Mouse (Mus musculus): ENCODE data around the gene Smc4. TPM values are rescaled to one million over a fixed set of nuclear protein-coding genes. Genes with fewer than 3 reads are reported as not detected.

Smc4 gene
- polyA plus RNA-seq, 1 experiment from 2014 or later: 107 TPM

DNA sequence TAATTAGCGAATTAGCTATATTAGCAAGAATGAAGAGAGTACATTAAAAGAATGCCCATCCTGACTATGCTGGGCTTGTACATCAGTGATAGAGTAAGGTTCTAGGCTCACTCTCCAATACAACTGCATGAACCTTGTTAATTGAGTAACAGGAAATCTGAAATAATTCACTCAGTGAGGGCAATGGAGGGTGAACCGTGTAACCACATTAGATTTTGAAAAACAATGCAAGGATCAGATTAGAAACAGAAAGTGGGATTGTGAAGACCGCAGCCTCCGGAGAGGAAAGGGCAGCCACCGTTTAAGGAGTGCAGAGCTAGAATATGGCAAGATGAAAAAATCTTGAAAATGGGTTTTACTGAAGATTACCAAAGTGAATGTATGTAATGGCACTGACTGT, 36.8 kb downstream of the Smc4 start:
- Histone ChIP-seq H3K4me2 (ENCODE audit: low read length) (peak overlapping the region; percentile 44), H3K4me3 (replicated peaks; ENCODE audit: low read depth, low read length) (0 out of 2 replicates have a peak overlapping the region, but pooled peaks have one; percentile 7), H3K27me3 (ENCODE audit: insufficient read depth, low read length) (no peaks in the 10 kb centered on the region), H3K27ac (no peak overlapping the region), H3K4me1 (replicated peaks; ENCODE audit: insufficient read depth, low read length) (no peaks in the 10 kb centered on the region), H3K9ac (ENCODE audit: low read depth, low read length) (no peak overlapping the region), H3K9me3 (replicated peaks; ENCODE audit: low read length) (no peaks in the 10 kb centered on the region), H3K36me3 (ENCODE audit: insufficient read depth, low read length) (no peaks in the 10 kb centered on the region)
- DNase-seq (ENCODE audit: low spot score) (no peak), ATAC-seq (replicated peaks; ENCODE audit: low FRiP score, low read depth) (no peak)
- TF ChIP-seq CTCF (IDR thresholded peaks at IDR 0.05; ENCODE audit: low read depth): no peak
- 37% methylated on average over 5 of the region's 5 CpGs for WGBS

DNA sequence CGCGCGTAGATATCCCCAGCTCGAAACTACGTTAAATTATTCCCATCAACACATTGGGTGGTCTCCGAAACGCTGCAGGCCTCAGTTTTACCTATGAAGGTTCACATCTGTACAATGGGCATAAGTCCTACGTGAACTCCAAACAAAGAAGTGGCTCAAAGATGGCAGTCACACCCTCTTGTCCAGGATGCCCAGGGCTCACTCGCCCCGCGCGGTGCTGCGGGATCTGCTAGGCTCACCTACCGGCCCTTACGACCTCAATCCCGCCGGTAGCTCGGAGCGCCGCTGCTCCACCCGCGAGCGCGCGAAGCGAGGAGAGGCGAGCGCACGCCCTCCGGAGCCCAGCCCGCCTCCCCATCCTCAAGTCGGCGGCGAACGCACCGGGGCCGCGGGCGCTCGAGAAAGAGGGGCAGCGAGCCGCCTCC, 39.6 kb downstream of the Smc4 start:
- H3K27me3 ChIP-seq (ENCODE audit: insufficient read depth, low read length): no peaks in the 10 kb centered on the region
- ATAC-seq (replicated peaks; ENCODE audit: low FRiP score, low read depth) (peak; percentile 48), DNase-seq (ENCODE audit: low spot score) (peak; percentile 51)
- H3K9ac ChIP-seq (ENCODE audit: low read depth, low read length): peak overlapping the region; percentile 91
- WGBS: under 1% methylated on average over 42 of the region's 42 CpGs
- no peaks in the 10 kb centered on the region for H3K4me1 ChIP-seq (replicated peaks; ENCODE audit: insufficient read depth, low read length)
- H3K4me3 ChIP-seq (replicated peaks; ENCODE audit: low read depth, low read length): peak overlapping the region; percentile 95
- TF ChIP-seq CTCF (IDR thresholded peaks at IDR 0.05; ENCODE audit: low read depth): no peak
- no peaks in the 10 kb centered on the region for H3K9me3 ChIP-seq (replicated peaks; ENCODE audit: low read length)
- H3K4me2 ChIP-seq (ENCODE audit: low read length): peak overlapping the region; percentile 93
- no peaks in the 10 kb centered on the region for H3K36me3 ChIP-seq (ENCODE audit: insufficient read depth, low read length)
- H3K27ac ChIP-seq: peak overlapping the region; percentile 93

DNA sequence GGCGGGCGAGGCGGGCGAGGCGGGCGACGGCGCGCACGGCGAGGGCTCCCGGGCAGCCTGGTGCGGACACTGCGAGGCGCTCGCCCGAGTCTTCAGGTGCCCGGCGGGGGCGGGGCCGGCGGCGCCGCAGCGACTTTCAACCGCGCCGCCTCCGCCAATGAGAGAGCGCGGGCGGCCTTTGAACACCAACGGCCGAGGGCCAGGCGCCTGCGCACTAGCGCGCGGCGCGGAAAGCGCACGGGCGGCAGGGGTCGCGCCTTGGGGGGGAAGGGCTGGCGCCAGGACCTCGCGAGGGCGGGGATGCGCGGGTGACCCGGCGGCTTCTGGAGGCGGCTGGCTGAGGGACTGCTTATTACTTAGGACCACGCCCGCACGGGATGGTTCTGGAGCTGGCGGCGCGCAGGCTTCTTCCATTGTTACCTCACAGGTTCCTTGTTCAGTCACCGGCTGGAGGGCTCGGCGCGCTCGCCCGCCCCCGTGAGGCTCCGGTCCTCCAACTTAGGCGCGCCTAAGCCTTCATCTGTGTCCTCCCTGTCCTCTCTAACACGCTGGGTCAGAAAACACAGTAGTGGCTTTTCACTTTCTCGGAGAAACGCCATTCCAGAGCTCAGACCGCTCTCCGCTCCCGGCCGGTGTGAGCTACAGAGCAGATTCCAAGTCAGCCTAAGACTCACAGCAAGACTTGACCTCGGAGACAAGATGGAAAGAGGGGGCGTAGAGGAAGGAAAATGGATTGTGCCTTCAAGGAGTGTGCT, 40.3 kb downstream of the Smc4 start, which contains the start of gene Trim59:
Gene Trim59 (minus strand): TSS at position 111 of the 755 bp plus-strand sequence.
- H3K4me2 ChIP-seq (ENCODE audit: low read length): peak within 1 kb of the TSS; percentile 93
- peak within 1 kb of the TSS; percentile 95 for H3K4me3 ChIP-seq (replicated peaks; ENCODE audit: low read depth, low read length)
- H3K36me3 ChIP-seq (ENCODE audit: insufficient read depth, low read length): no peaks in the 10 kb centered on the region
- peak; percentile 21; the same call in 1 of the 2 replicates for TF ChIP-seq CTCF (IDR thresholded peaks at IDR 0.05; ENCODE audit: low read depth)
- under 1% methylated on average over 78 of the region's 80 CpGs for whole genome bisulfite sequencing
- H3K27me3 ChIP-seq (ENCODE audit: insufficient read depth, low read length): no peaks in the 10 kb centered on the region
- DNase-seq (ENCODE audit: low spot score): peak; percentile 96
- no peaks in the 10 kb centered on the region for H3K9me3 ChIP-seq (replicated peaks; ENCODE audit: low read length)
- no peaks in the 10 kb centered on the region for H3K4me1 ChIP-seq (replicated peaks; ENCODE audit: insufficient read depth, low read length)
- ATAC-seq (replicated peaks; ENCODE audit: low FRiP score, low read depth): peak; percentile 95
- peak within 1 kb of the TSS; percentile 93 for H3K27ac ChIP-seq
- H3K9ac ChIP-seq (ENCODE audit: low read depth, low read length): peak within 1 kb of the TSS; percentile 91

DNA sequence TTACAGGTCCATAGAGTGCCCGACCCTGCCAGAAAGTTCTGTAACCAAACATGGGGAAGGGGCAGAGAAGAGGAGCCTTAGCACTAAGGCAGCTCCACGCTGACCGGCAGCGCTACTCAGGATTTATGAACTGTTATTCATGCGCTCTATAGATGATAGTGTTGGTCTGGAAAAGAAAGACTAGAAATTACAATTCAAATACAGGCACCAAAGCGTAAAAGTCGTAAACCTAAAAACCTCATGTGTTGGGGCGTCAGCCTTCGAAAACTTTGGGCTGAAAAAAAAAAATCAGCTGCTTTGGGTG, 40.8 kb downstream of the Smc4 start:
- H3K4me3 ChIP-seq (replicated peaks; ENCODE audit: low read depth, low read length): peak overlapping the region; percentile 95
- peak overlapping the region; percentile 93 for H3K27ac ChIP-seq
- 2% methylated on average over 9 of the region's 9 CpGs for WGBS
- H3K4me1 ChIP-seq (replicated peaks; ENCODE audit: insufficient read depth, low read length): no peaks in the 10 kb centered on the region
- H3K9ac ChIP-seq (ENCODE audit: low read depth, low read length): peak overlapping the region; percentile 91
- TF ChIP-seq CTCF (IDR thresholded peaks at IDR 0.05; ENCODE audit: low read depth): no peak
- H3K4me2 ChIP-seq (ENCODE audit: low read length): peak overlapping the region; percentile 93
- no peaks in the 10 kb centered on the region for H3K27me3 ChIP-seq (ENCODE audit: insufficient read depth, low read length)
- no peaks in the 10 kb centered on the region for H3K36me3 ChIP-seq (ENCODE audit: insufficient read depth, low read length)
- ATAC-seq (replicated peaks; ENCODE audit: low FRiP score, low read depth) (0 out of 2 replicates have a peak, but pooled peaks have one; percentile 9), DNase-seq (ENCODE audit: low spot score) (peak; percentile 68)
- H3K9me3 ChIP-seq (replicated peaks; ENCODE audit: low read length): no peaks in the 10 kb centered on the region

DNA sequence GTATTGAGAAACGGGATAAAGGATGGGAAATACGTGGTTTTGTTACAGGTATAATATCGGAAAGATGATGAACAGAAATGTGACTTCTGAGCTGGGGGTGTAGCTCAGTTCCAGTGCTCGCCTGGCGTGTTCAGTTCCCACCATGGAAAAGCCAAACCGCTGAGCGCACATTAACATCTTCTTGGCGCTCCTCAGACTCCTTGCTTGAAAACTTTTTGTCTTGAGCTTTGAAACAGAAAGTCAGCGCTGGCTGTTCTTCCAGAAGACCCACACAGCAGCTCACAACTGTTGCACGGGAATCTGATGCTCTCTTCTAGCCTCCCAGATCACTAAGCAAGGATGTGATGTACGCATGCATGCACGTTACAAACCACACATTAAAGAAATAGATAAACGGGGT, 41.2 kb downstream of the Smc4 start:
- Histone ChIP-seq H3K36me3 (ENCODE audit: insufficient read depth, low read length) (no peaks in the 10 kb centered on the region), H3K4me3 (replicated peaks; ENCODE audit: low read depth, low read length) (peak overlapping the region; percentile 95), H3K4me1 (replicated peaks; ENCODE audit: insufficient read depth, low read length) (no peaks in the 10 kb centered on the region), H3K27ac (no peak overlapping the region), H3K9ac (ENCODE audit: low read depth, low read length) (0 out of 2 replicates have a peak overlapping the region, but pooled peaks have one; percentile 91), H3K9me3 (replicated peaks; ENCODE audit: low read length) (no peaks in the 10 kb centered on the region), H3K4me2 (ENCODE audit: low read length) (peak overlapping the region; percentile 93), H3K27me3 (ENCODE audit: insufficient read depth, low read length) (no peaks in the 10 kb centered on the region)
- ATAC-seq (replicated peaks; ENCODE audit: low FRiP score, low read depth) (no peak), DNase-seq (ENCODE audit: low spot score) (no peak)
- WGBS: 18% methylated on average over 13 of the region's 13 CpGs
- TF ChIP-seq CTCF (IDR thresholded peaks at IDR 0.05; ENCODE audit: low read depth): no peak

DNA sequence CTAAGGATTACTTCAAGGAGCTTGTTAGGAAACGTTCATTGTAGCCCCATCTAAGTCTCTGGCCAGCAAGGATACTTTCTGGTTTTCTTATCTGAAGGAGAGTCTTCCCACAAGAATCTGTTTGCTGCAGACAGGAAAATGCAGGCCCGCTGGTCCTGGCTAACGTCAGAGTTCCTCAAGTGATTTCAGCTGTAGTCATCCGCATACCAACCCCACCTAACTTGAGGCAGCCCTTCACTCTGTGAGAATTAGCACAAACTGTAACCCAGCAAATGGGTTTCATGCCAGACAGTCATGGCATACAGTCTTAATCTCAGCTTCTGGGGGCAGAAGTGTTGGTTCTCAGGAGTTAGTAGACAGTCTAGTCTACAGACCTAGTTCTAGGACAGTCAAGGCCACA, 42.0 kb downstream of the Smc4 start:
- TF ChIP-seq CTCF (IDR thresholded peaks at IDR 0.05; ENCODE audit: low read depth): no peak
- Histone ChIP-seq H3K4me3 (replicated peaks; ENCODE audit: low read depth, low read length) (no peak overlapping the region), H3K36me3 (ENCODE audit: insufficient read depth, low read length) (no peaks in the 10 kb centered on the region), H3K9ac (ENCODE audit: low read depth, low read length) (no peak overlapping the region), H3K4me2 (ENCODE audit: low read length) (no peak overlapping the region), H3K27me3 (ENCODE audit: insufficient read depth, low read length) (no peaks in the 10 kb centered on the region), H3K4me1 (replicated peaks; ENCODE audit: insufficient read depth, low read length) (no peaks in the 10 kb centered on the region), H3K9me3 (replicated peaks; ENCODE audit: low read length) (no peaks in the 10 kb centered on the region), H3K27ac (no peak overlapping the region)
- DNase-seq (ENCODE audit: low spot score) (no peak), ATAC-seq (replicated peaks; ENCODE audit: low FRiP score, low read depth) (no peak)
- 66% methylated on average over 4 of the region's 4 CpGs for WGBS
